Mouse (Mus musculus) kidney, embryonic 14.5 days (tissue): Measurements from ENCODE around the gene Arl14. TPM values are rescaled to one million over a fixed set of nuclear protein-coding genes. Genes with fewer than 3 reads are reported as not detected.
"Not testable (repeated sequence)": the region's sequence is repeated elsewhere in the genome, so short reads cannot be mapped to it uniquely, and the experiment has no call there.

Experiments used
- ATAC-seq: fragments of 200-750 bp; cut with Nextera tagmentation; 2 replicates; pipeline ENCODE4 v1.8.0; 2017; ENCODE audit warnings: moderate number of reproducible peaks, mild to moderate bottlenecking, moderate TSS enrichment, moderate library complexity; ENCODE audit not compliant: low FRiP score, low TSS enrichment
- H3K27ac ChIP-seq: fragments of 300-500 bp; sonication (generic); 2 replicates; pipeline ENCODE4 v1.5.1; 2014; ENCODE audit warnings: low read depth, mild to moderate bottlenecking, low read length, moderate library complexity, mixed read lengths
- H3K27me3 ChIP-seq: fragments of 300-500 bp; sonication (generic); 2 replicates; pipeline ENCODE4 v1.6.1; 2014; ENCODE audit warnings: mild to moderate bottlenecking, low read length; ENCODE audit not compliant: control insufficient read depth, insufficient read depth
- H3K36me3 ChIP-seq: fragments of 300-500 bp; sonication (generic); 2 replicates; pipeline ENCODE4 v1.6.1; 2014; ENCODE audit warnings: low read length, mixed read lengths; ENCODE audit not compliant: control insufficient read depth, insufficient read depth
- H3K4me1 ChIP-seq: fragments of 300-500 bp; sonication (generic); 2 replicates; pipeline ENCODE4 v1.6.1; 2014; ENCODE audit warnings: low read length, mixed read lengths; ENCODE audit not compliant: control insufficient read depth, insufficient read depth
- H3K4me2 ChIP-seq: fragments of 300-500 bp; sonication (generic); replicated peaks from 2 replicates; pipeline ENCODE4 v1.6.1; 2014; ENCODE audit warnings: low read depth, mild to moderate bottlenecking, low read length
- H3K4me3 ChIP-seq: fragments of 300-500 bp; sonication (generic); 2 replicates; pipeline ENCODE4 v1.5.1; 2014; ENCODE audit warnings: mild to moderate bottlenecking, low read length
- H3K9ac ChIP-seq: fragments of 300-500 bp; sonication (generic); 2 replicates; pipeline ENCODE4 v1.6.1; 2014; ENCODE audit warnings: low read depth, mild to moderate bottlenecking, low read length, moderate library complexity
- H3K9me3 ChIP-seq: fragments of 300-500 bp; sonication (generic); 2 replicates; pipeline ENCODE4 v1.6.1; 2016; ENCODE audit warnings: low read length; ENCODE audit not compliant: control insufficient read depth
- WGBS: fragments of 180-500 bp; shearing (Covaris S2); extraction: QIAGEN DNeasy Blood & Tissue Kit; methylation state at CpG from one replicate; pipeline ENCODE4 v1.1.7; 2014; 5-methylcytosine and 5-hydroxymethylcytosine counted together
- polyA plus RNA-seq: library from polyadenylated mRNA; unstranded; fragments of >200 nt; fragmentation: Nextera tagmentation; extraction: Ambion mirVana; gene quantifications from 2 replicates; pipeline ENCODE4 v1.2.1, GENCODE M21; 2014

The Arl14 gene
- polyA plus RNA-seq, 1 experiment from 2014 or later, result not detected

GRCm38 (mm10) chr3:69226496-69226895, 4.3 kb downstream of the Arl14 start:
- Histone ChIP-seq H3K4me3 (no peak overlapping the region), H3K9me3 (no peaks in the 10 kb centered on the region), H3K27me3 (no peaks in the 10 kb centered on the region), H3K27ac (no peak overlapping the region), H3K36me3 (no peaks in the 10 kb centered on the region), H3K4me2 (no peak overlapping the region), H3K9ac (no peak overlapping the region), H3K4me1 (no peaks in the 10 kb centered on the region)
- no peak for ATAC-seq
- WGBS, result 49% methylated on average over 2 of the region's 2 CpGs

GRCm38 (mm10) chr3:69228002-69228401, 5.8 kb downstream of the Arl14 start:
- no peak overlapping the region for H3K9ac ChIP-seq
- no peaks in the 10 kb centered on the region for H3K4me1 ChIP-seq
- no peaks in the 10 kb centered on the region for H3K9me3 ChIP-seq
- H3K36me3 ChIP-seq, result no peaks in the 10 kb centered on the region
- WGBS, result 86% methylated on average over 1 of the region's 1 CpGs
- no peak overlapping the region for H3K4me2 ChIP-seq
- no peaks in the 10 kb centered on the region for H3K27me3 ChIP-seq
- H3K27ac ChIP-seq, result no peak overlapping the region
- H3K4me3 ChIP-seq, result no peak overlapping the region
- no peak for ATAC-seq

GRCm38 (mm10) chr3:69231522-69232138, 9.4 kb downstream of the Arl14 start:
- Histone ChIP-seq H3K27me3 (no peaks in the 10 kb centered on the region), H3K9me3 (no peaks in the 10 kb centered on the region), H3K36me3 (no peaks in the 10 kb centered on the region), H3K4me3 (no peak overlapping the region), H3K9ac (no peak overlapping the region), H3K4me2 (no peak overlapping the region), H3K27ac (no peak overlapping the region), H3K4me1 (no peaks in the 10 kb centered on the region)
- no peak for ATAC-seq
- 77% methylated on average over 14 of the region's 14 CpGs for WGBS

GRCm38 (mm10) chr3:69233552-69234189, 11.5 kb downstream of the Arl14 start:
- not testable (repeated sequence) for H3K9me3 ChIP-seq

GRCm38 (mm10) chr3:69234525-69234924, 12.3 kb downstream of the Arl14 start:
- Histone ChIP-seq H3K4me2 (no peak overlapping the region), H3K9me3 (no peaks in the 10 kb centered on the region), H3K9ac (no peak overlapping the region), H3K36me3 (no peaks in the 10 kb centered on the region), H3K27me3 (no peaks in the 10 kb centered on the region), H3K4me3 (no peak overlapping the region), H3K4me1 (no peaks in the 10 kb centered on the region), H3K27ac (no peak overlapping the region)
- no peak for ATAC-seq
- 96% methylated on average over 1 of the region's 1 CpGs for WGBS

More at GRCm38 (mm10) chr3:69233552-69234189, 11.5 kb downstream of the Arl14 start:
- H3K27me3 ChIP-seq, H3K9ac ChIP-seq, H3K27ac ChIP-seq, H3K4me3 ChIP-seq, H3K4me2 ChIP-seq, ATAC-seq, H3K36me3 ChIP-seq, H3K4me1 ChIP-seq: not testable (repeated sequence)
- WGBS, result 88% methylated on average over 10 of the region's 10 CpGs

- Histone ChIP-seq H3K9me3 (no peaks in the 10 kb centered on the region), H3K4me3 (no peak overlapping the region), H3K27ac (no peak overlapping the region), H3K9ac (no peak overlapping the region), H3K4me1 (no peaks in the 10 kb centered on the region), H3K36me3 (no peaks in the 10 kb centered on the region), H3K4me2 (no peak overlapping the region), H3K27me3 (no peaks in the 10 kb centered on the region)
- 83% methylated on average over 3 of the region's 3 CpGs for WGBS
- ATAC-seq, result no peak
Observed at GRCm38 (mm10) chr3:69235806-69236205, 13.6 kb downstream of the Arl14 start.

GRCm38 (mm10) chr3:69236491-69236890, 14.3 kb downstream of the Arl14 start:
- H3K27ac ChIP-seq, result no peak overlapping the region
- no peak overlapping the region for H3K4me3 ChIP-seq
- H3K36me3 ChIP-seq, result no peaks in the 10 kb centered on the region
- WGBS, result 86% methylated on average over 12 of the region's 12 CpGs
- ATAC-seq, result no peak
- H3K27me3 ChIP-seq, result no peaks in the 10 kb centered on the region
- no peaks in the 10 kb centered on the region for H3K4me1 ChIP-seq
- H3K4me2 ChIP-seq, result no peak overlapping the region
- no peak overlapping the region for H3K9ac ChIP-seq
- no peaks in the 10 kb centered on the region for H3K9me3 ChIP-seq

- no peaks in the 10 kb centered on the region for H3K4me1 ChIP-seq
- no peak overlapping the region for H3K4me2 ChIP-seq
- H3K36me3 ChIP-seq, result no peaks in the 10 kb centered on the region
- no peaks in the 10 kb centered on the region for H3K27me3 ChIP-seq
- no peak overlapping the region for H3K27ac ChIP-seq
- H3K4me3 ChIP-seq, result no peak overlapping the region
- WGBS, result 43% methylated on average over 12 of the region's 12 CpGs
- H3K9ac ChIP-seq, result no peak overlapping the region
- no peaks in the 10 kb centered on the region for H3K9me3 ChIP-seq
- no peak for ATAC-seq
Observed at GRCm38 (mm10) chr3:69238141-69238851, 16.1 kb downstream of the Arl14 start.

GRCm38 (mm10) chr3:69239246-69239645, 17.0 kb downstream of the Arl14 start:
- no peak for ATAC-seq
- no peak overlapping the region for H3K4me3 ChIP-seq
- H3K27me3 ChIP-seq, result no peaks in the 10 kb centered on the region
- H3K4me2 ChIP-seq, result no peak overlapping the region
- H3K27ac ChIP-seq, result no peak overlapping the region
- H3K9me3 ChIP-seq, result no peaks in the 10 kb centered on the region
- WGBS, result 87% methylated on average over 5 of the region's 5 CpGs
- no peaks in the 10 kb centered on the region for H3K4me1 ChIP-seq
- H3K36me3 ChIP-seq, result no peaks in the 10 kb centered on the region
- H3K9ac ChIP-seq, result no peak overlapping the region
